Mouse (Mus musculus): ENCODE data around the gene Det1. TPM values are rescaled to one million over a fixed set of nuclear protein-coding genes. Genes with fewer than 3 reads are reported as not detected.

Det1 gene
- polyA plus RNA-seq (2015; fragmentation: Nextera tagmentation; extraction: Ambion mirVana), result 17.7 and 18.1 TPM in 2 replicates

GRCm38 (mm10) chr7:78846737-78847434 is at the start of gene Det1:
Det1 (minus strand) TSS chr7:78847263.
- no peaks in the 10 kb centered on the region for H3K9me3 ChIP-seq
- ATAC-seq, result peak; percentile 97
- under 1% methylated on average over 54 of the region's 54 CpGs for WGBS
- peak within 1 kb of the TSS; percentile 71 for H3K4me2 ChIP-seq (replicated peaks)
- H3K27ac ChIP-seq, result peak within 1 kb of the TSS; percentile 75
- peak within 1 kb of the TSS; percentile 94 for H3K9ac ChIP-seq (replicated peaks)
- H3K36me3 ChIP-seq, result peaks cover 21% of the 10 kb centered on the region
- H3K27me3 ChIP-seq, result no peaks in the 10 kb centered on the region
- H3K4me3 ChIP-seq (replicated peaks), result peak within 1 kb of the TSS; percentile 84
- peaks cover 14% of the 10 kb centered on the region for H3K4me1 ChIP-seq (replicated peaks)

GRCm38 (mm10) chr7:78895653-78896333 is 48.7 kb upstream of the Det1 start, which contains the start of gene Aen:
Aen (plus strand) TSS chr7:78895854.
- Histone ChIP-seq H3K27me3 (0 out of 2 replicates have a peak, but pooled peaks cover 4% of the 10 kb centered on the region), H3K9me3 (no peaks in the 10 kb centered on the region), H3K4me2 (replicated peaks) (peak within 1 kb of the TSS; percentile 93), H3K9ac (replicated peaks) (peak within 1 kb of the TSS; percentile 80), H3K4me3 (replicated peaks) (peak within 1 kb of the TSS; percentile 89), H3K4me1 (replicated peaks) (peaks cover 24% of the 10 kb centered on the region), H3K27ac (no peak within 1 kb of the TSS), H3K36me3 (no peaks in the 10 kb centered on the region)
- WGBS, result 1% methylated on average over 53 of the region's 53 CpGs
- peak; percentile 96 for ATAC-seq

GRCm38 (mm10) chr7:78895021-78895652 is 48.1 kb upstream of the Det1 start:
- Histone ChIP-seq H3K9ac (replicated peaks) (peak overlapping the region; percentile 62), H3K27me3 (0 out of 2 replicates have a peak, but pooled peaks cover 4% of the 10 kb centered on the region), H3K27ac (no peak overlapping the region), H3K4me2 (replicated peaks) (peak overlapping the region; percentile 93), H3K4me3 (replicated peaks) (peak overlapping the region; percentile 89), H3K9me3 (no peaks in the 10 kb centered on the region), H3K36me3 (no peaks in the 10 kb centered on the region), H3K4me1 (replicated peaks) (peaks cover 28% of the 10 kb centered on the region)
- 54% methylated on average over 13 of the region's 13 CpGs for WGBS
- ATAC-seq, result no peak

- H3K9ac ChIP-seq (replicated peaks), result no peak overlapping the region
- H3K27me3 ChIP-seq, result peaks cover 13% of the 10 kb centered on the region; the same call in 1 of the 2 replicates
- H3K27ac ChIP-seq, result no peak overlapping the region
- H3K9me3 ChIP-seq, result no peaks in the 10 kb centered on the region
- H3K4me1 ChIP-seq (replicated peaks), result peaks cover 28% of the 10 kb centered on the region
- H3K4me2 ChIP-seq (replicated peaks), result no peak overlapping the region
- ATAC-seq, result no peak
- 89% methylated on average over 10 of the region's 10 CpGs for WGBS
- no peak overlapping the region for H3K4me3 ChIP-seq (replicated peaks)
- H3K36me3 ChIP-seq, result no peaks in the 10 kb centered on the region
These were observed 46.9 kb upstream of the Det1 start for GRCm38 (mm10) chr7:78893917-78894316.

- Histone ChIP-seq H3K4me2 (replicated peaks) (no peak overlapping the region), H3K27ac (no peak overlapping the region), H3K9ac (replicated peaks) (no peak overlapping the region), H3K9me3 (no peaks in the 10 kb centered on the region), H3K4me1 (replicated peaks) (peaks cover 39% of the 10 kb centered on the region), H3K27me3 (peaks cover 13% of the 10 kb centered on the region; the same call in 1 of the 2 replicates), H3K4me3 (replicated peaks) (no peak overlapping the region), H3K36me3 (peaks cover 2% of the 10 kb centered on the region; the same call in 1 of the 2 replicates)
- ATAC-seq, result peak; percentile 28; the same call in 1 of the 2 replicates
- WGBS, result 2% methylated on average over 16 of the region's 16 CpGs
These were observed 43.6 kb upstream of the Det1 start for GRCm38 (mm10) chr7:78890641-78891040.

- H3K27ac ChIP-seq, result peak overlapping the region; percentile 87
- H3K9me3 ChIP-seq, result no peaks in the 10 kb centered on the region
- H3K9ac ChIP-seq (replicated peaks), result peak overlapping the region; percentile 42
- H3K4me1 ChIP-seq (replicated peaks), result peaks cover 55% of the 10 kb centered on the region
- peak overlapping the region; percentile 77 for H3K4me2 ChIP-seq (replicated peaks)
- H3K36me3 ChIP-seq, result peaks cover 2% of the 10 kb centered on the region; the same call in 1 of the 2 replicates
- H3K27me3 ChIP-seq, result peaks cover 9% of the 10 kb centered on the region; the same call in 1 of the 2 replicates
- ATAC-seq, result peak; percentile 24
- 44% methylated on average over 9 of the region's 9 CpGs for WGBS
- H3K4me3 ChIP-seq (replicated peaks), result peak overlapping the region; percentile 20
These were observed 40.4 kb upstream of the Det1 start for GRCm38 (mm10) chr7:78887431-78887842.

DNA sequence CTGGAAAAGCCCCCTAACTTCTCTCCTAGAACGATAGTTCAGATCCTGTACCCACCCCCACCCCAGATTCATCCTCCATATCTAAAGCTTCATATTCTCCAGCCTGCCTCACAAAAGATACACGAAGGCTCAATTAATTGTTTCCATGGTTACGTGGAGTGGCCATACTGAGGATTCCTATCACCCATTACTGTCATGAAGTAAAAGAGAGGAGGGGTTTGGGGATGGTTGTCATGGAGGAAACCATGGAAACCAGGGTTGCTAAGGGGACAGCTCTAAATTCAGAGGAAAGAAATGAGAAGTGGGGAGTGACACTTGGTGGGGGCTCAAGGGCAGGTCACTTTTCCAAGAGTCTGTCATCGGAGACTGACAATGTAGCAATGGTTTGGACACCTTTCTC is 39.4 kb upstream of the Det1 start:
- Histone ChIP-seq H3K36me3 (peaks cover 2% of the 10 kb centered on the region; the same call in 1 of the 2 replicates), H3K27me3 (peaks cover 9% of the 10 kb centered on the region; the same call in 1 of the 2 replicates), H3K27ac (peak overlapping the region; percentile 87), H3K4me3 (replicated peaks) (peak overlapping the region; percentile 20), H3K4me2 (replicated peaks) (peak overlapping the region; percentile 77), H3K9ac (replicated peaks) (peak overlapping the region; percentile 42), H3K4me1 (replicated peaks) (peaks cover 60% of the 10 kb centered on the region), H3K9me3 (no peaks in the 10 kb centered on the region)
- 12% methylated on average over 4 of the region's 4 CpGs for WGBS
- no peak for ATAC-seq

DNA sequence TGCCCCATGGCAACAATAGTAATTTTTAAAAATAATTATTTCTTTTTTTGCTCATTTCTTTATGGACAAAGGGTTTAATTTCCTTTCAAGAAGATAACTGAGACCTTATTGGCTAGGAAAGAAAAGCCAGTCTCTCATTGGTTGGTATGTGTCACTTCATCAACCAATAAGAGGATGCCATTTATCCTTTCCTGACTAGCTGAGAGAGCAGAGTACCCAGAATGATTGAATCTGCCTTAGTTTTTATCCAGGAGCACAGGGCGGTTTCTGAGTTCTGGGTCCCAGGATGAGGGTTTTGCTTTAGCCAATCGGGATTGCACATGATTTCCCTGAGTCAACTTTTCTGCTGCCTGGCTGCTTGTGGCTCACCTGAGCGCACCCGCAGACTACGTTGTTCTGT is 38.3 kb upstream of the Det1 start:
- WGBS, result 66% methylated on average over 5 of the region's 5 CpGs
- peak overlapping the region; percentile 87 for H3K27ac ChIP-seq
- H3K4me1 ChIP-seq (replicated peaks), result peaks cover 67% of the 10 kb centered on the region
- H3K9me3 ChIP-seq, result no peaks in the 10 kb centered on the region
- H3K36me3 ChIP-seq, result peaks cover 2% of the 10 kb centered on the region; the same call in 1 of the 2 replicates
- peak overlapping the region; percentile 73 for H3K4me3 ChIP-seq (replicated peaks)
- H3K9ac ChIP-seq (replicated peaks), result peak overlapping the region; percentile 42
- peaks cover 9% of the 10 kb centered on the region; the same call in 1 of the 2 replicates for H3K27me3 ChIP-seq
- H3K4me2 ChIP-seq (replicated peaks), result peak overlapping the region; percentile 77
- no peak for ATAC-seq

GRCm38 (mm10) chr7:78884139-78884538 is 37.1 kb upstream of the Det1 start:
- Histone ChIP-seq H3K4me2 (replicated peaks) (peak overlapping the region; percentile 77), H3K9me3 (no peaks in the 10 kb centered on the region), H3K36me3 (peaks cover 2% of the 10 kb centered on the region; the same call in 1 of the 2 replicates), H3K9ac (replicated peaks) (peak overlapping the region; percentile 70), H3K4me3 (replicated peaks) (peak overlapping the region; percentile 73), H3K27me3 (no peaks in the 10 kb centered on the region), H3K27ac (peak overlapping the region; percentile 87), H3K4me1 (replicated peaks) (peaks cover 66% of the 10 kb centered on the region)
- ATAC-seq, result peak; percentile 51
- WGBS, result 2% methylated on average over 6 of the region's 6 CpGs

DNA sequence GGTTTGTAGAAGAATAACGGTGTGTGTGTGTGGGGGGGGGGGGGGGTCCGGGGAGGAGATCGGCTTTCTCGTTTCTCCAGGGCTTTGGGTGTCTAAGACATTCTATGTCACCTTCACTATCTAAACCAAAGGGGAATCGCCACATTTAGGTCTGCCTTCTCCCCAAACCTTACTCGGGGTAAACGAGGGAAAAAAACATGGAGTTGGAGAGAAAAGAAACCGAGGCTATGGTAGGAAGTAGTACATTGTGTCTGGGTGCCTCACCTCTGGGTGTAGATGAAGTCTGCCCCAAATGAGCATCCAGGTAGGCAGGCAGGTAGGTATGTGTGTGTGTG is 36.6 kb upstream of the Det1 start:
- no peaks in the 10 kb centered on the region for H3K9me3 ChIP-seq
- ATAC-seq, result no peak
- peak overlapping the region; percentile 77 for H3K4me2 ChIP-seq (replicated peaks)
- H3K27me3 ChIP-seq, result no peaks in the 10 kb centered on the region
- WGBS, result 4% methylated on average over 8 of the region's 8 CpGs
- H3K36me3 ChIP-seq, result peaks cover 2% of the 10 kb centered on the region; the same call in 1 of the 2 replicates
- peak overlapping the region; percentile 73 for H3K4me3 ChIP-seq (replicated peaks)
- peak overlapping the region; percentile 87 for H3K9ac ChIP-seq (replicated peaks)
- H3K4me1 ChIP-seq (replicated peaks), result peaks cover 65% of the 10 kb centered on the region
- H3K27ac ChIP-seq, result peak overlapping the region; percentile 92

DNA sequence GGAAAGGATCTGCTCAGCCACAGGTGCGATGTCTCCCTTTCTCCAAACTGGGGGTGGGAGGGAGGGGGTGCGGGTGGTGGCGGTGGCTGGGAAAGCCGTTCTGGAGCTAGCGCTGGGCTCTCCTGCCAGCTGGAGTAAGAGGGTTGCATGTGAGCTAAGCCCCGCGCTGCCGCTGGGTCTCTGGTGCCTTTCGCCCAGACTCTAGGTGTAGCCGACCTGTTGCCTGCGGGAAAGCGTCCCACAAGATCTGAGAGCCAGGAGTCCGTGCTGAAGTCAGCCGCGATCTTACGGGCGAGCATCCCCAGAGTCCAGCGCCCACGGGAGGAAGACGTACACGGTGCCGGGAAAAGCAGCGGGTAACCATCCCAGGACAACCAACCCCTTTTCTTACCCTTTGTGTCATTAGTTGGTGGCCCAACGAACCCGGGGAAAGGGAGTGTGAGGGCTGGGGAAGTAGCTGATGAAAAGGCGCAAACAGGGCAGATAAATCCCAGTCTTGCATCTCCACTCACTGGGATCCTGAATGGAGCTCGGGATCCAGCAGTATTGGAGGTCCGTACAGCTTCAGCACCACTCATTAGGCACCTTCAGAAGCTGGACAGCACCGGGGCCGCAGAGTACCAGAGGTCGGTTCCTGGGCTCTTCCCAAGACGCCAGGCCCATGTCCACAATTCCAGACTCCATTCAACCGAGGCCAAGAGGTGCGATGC is 36.1 kb upstream of the Det1 start:
- no peaks in the 10 kb centered on the region for H3K27me3 ChIP-seq
- H3K27ac ChIP-seq, result peak overlapping the region; percentile 92
- under 1% methylated on average over 34 of the region's 34 CpGs for WGBS
- peak overlapping the region; percentile 73 for H3K4me3 ChIP-seq (replicated peaks)
- peak overlapping the region; percentile 87 for H3K9ac ChIP-seq (replicated peaks)
- peak overlapping the region; percentile 77 for H3K4me2 ChIP-seq (replicated peaks)
- H3K36me3 ChIP-seq, result no peaks in the 10 kb centered on the region
- peaks cover 60% of the 10 kb centered on the region for H3K4me1 ChIP-seq (replicated peaks)
- no peak for ATAC-seq
- no peaks in the 10 kb centered on the region for H3K9me3 ChIP-seq

Measured in midbrain, embryonic 13.5 days (tissue).